Mouse (Mus musculus) neural tube, embryonic 10.5 days (tissue): ENCODE data around the gene Mrps12.

Source experiments
- DNase-seq: peaks from one replicate; pipeline ENCODE4 v3.0.0-alpha.2; 2017; ENCODE audit warnings: low spot score; ENCODE audit errors: extremely low spot score

Gene Mrps12

DNA sequence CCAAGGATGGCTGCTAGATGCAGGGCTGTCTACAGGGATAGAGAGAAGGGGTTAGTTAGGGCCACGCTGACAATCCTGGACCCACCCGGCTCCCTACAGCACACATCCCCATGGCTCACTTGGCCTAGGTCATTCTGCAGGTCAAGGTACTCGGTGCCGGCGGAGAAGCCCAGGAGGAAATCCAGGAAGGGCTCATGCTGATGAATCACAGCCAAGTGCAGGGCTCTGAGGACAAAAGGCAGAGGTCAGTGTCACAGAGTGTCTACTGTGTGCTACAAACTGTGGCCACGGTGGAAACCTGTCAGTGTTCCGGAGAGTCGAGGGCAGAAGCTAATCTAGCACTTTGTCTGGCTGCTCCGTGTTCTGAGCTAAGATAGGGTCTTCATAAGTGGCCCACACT, 20.3 kb upstream of the Mrps12 start:
- DNase-seq, result no peak

DNA sequence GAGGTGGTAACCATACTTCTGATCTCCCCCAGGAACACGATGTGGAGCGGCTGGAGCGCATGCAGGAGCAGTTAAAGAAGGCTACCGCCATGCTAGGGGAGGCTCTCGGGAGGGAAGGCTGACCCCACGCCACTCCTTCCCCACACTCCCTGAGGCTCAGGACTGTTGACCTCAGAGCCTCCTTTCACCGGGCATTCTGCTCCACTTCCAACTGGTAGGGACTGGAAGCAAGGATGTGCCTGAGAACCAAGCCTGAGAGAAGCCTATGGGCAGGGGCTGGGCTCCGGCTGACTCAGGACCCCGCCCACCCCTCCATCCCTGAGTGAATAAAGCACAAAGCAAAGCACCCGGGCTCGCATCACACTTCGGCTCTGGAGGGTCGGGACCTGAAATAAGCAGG, 17.0 kb upstream of the Mrps12 start:
- no peak for DNase-seq

DNA sequence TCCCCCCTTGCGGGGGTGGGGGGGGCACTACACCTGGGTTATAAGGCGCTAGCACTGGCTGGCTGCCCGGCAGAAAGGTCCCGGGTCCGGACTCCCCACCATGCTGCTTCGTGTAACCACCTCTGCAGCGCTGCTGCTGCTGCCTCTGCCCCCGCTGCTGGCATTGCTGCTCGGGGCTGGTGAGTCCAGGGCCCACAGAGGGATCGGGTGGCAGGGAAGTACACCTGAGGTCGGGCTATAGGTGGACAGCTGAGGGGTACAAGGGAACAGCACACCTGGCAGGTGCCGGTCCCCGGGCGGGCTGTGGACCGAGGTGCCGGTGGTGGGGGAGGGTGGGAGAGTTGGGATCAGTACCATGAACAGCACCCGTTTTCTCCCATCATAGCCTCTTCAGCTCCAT, 14.5 kb upstream of the Mrps12 start, which contains the start of gene Ccer2:
Ccer2 (plus strand) TSS at position 96 of the 400 bp plus-strand sequence.
- DNase-seq, result peak; percentile 24

DNA sequence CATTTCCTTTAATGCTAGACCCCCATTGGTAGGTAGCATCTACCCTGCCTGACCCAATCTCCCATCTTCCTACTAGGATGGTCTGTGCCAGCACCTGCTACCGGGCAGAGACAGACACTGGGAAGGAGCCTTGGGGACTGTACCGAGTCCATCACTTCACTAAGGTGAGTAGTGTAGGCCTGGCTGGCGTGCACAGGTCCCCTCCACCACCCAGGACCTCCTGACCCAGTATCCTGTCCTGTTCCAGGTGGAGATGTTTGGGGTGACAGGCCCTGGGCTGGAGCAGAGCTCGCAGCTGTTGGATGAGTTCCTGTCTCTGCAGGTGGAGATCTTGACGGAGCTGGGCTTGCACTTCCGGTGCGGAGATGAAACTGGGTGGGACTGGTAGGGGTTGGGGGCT, 8.3 kb upstream of the Mrps12 start:
- DNase-seq, result no peak

DNA sequence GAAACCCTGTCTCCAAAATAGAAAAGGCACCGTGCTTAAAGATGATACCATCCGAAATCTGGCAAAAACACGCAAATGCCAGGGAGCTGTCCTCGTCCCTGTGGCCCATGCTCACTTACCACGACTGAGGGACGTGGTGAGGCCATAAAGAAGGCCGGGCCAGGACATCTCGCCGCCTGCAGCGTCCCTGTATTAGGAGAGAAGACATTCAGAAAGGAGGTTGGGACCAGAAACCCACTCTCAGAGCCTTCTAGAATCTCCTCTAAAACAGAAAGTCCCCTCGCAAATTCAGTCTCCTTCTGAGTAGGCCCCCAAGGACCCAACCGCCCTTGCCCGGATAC, 282 bp downstream of the Mrps12 start:
- no peak for DNase-seq

DNA sequence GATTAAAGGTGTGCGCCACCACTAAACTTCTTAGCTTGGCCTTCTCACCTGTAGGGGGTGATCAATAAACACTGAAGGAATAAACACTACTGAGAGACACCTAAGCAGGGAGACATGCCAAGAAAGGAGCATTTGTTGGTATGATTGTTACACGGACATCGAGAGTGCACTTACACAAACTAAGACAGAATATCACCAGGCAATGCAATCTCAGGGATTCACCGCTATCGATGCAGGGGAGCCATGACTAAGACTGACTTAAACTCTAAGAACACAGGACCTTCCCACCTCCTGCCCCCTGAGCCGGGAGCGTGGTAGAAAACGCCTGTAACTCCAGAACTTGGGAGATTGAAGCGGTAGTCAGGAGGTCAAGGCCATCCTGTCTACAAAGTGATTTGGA, 671 bp downstream of the Mrps12 start:
- no peak for DNase-seq

DNA sequence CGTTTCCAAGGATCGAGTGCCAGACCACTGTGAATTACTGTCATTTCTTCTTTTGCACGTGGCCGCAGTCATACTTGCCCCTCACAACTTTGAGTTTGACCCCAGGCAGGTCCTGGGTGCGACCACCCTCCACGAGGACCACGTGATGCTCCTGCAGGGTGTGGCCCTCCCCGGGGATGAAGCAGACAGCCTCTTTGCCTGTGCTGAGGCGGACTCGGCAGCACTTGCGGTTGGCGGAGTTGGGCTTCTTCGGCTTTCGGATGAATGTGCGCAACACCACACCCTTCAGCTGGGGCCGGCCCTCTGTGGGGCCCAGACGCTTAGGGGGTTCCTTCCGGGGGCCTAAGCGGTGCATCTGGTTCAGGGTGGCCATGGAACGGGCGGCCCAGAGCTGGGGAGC, 1.8 kb downstream of the Mrps12 start:
- no peak for DNase-seq

DNA sequence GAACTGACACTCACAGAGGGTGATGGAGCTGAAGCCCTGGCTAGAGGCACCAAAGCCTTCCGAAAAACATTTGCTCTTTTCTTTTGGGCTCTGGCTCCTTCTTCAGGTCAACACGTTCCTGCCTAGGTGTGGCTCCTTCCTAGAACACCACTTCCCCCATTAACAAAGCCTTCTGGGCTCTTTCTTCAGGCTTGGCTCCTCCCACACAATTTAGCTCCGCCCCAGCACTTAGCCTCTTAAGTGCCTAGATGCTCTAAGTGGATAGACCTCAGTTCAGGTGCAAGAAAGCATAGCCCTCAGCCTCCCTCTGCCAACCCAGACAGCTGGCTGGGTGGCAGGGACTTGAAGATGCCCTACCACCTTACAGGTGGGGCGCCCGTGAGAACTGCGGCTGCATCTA, 5.9 kb downstream of the Mrps12 start:
- DNase-seq, result no peak

DNA sequence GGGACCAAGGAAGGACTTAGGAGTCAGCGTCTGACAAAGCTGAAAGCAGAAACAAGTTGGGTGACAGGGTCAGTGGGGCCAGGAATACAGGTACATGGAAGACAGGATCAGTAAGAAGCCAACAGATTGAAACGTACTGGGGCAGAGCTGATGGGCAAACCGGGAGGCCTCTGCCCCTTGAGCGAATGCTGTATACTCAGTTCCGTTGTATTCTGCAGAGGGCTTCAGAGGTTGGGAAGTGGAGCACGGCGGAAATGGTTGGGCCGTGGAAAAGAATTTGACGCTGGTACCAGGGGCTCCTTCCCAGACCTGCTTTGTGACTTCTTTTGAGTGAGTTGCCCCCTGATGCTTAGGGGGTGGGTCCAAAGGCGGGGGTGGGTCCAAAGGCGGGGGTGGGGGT, 8.4 kb downstream of the Mrps12 start:
- DNase-seq, result no peak

DNA sequence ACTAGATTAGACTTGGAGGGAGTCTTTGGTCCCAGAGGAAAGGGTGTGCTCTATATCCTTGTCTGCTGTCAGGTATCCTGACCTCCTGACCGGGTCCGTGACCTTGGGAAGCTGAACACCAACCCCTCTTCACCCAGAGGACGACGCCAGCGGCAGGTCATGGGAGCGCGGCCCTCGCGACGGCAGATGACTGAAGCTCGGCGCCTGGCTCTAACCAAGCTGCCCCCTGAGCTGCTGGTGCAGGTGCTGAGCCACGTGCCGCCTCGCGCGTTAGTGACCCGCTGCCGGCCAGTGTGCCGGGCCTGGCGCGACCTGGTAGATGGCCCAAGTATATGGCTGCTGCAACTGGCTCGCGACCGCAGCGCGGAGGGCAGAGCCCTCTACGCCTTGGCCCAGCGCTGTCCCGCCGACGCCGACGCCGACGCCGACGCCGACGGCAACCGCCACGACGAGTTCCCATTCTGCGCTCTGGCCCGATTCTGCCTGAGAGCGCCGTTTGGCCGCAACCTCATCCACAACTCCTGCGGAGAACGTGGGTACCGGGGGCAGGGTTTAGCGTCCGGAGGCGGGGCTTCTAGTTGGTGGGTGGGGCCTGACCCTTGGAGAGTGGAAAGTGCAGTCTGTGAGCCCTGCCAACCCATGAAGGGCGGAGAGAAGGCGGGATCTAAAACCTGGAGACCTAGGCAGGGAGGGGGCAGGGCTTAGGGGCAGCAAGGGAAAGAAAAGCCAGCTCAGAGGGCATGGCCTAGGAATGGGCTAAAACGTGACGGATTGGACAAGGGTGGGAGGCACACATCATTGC, 9.1 kb downstream of the Mrps12 start:
- peak; percentile 82 for DNase-seq

DNA sequence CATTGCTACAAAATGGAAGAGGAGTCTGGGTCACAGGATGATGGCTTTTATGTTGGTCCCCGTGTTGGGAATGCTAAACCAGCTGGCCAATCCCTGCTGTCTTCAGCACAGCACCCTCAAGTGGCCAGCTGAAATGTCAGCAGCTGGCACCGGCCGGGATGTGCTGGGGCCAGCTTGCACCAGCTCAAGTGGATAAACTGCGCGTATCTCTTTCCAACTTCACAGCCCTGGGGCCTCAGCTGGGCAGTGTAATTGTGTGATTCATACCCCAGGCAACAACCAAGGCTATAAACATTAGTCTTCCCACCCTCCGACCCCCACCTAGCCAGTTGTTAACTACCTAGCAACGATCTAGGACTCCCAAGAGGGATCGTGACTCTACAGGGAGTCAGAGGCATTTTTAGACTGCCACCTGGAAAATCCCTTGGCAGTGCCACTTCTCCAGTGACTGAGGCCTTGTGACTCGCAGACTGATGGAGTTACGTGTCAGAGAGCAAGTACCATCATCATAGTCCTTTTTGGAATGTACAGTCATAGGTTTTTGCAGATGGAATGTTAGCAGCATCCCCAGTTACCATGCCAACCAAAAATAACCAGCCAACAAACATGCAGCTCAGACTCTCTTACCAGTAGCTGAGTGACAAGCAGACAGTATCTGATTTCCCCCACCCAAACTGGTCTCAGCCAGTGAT, 13.8 kb downstream of the Mrps12 start:
- no peak for DNase-seq

DNA sequence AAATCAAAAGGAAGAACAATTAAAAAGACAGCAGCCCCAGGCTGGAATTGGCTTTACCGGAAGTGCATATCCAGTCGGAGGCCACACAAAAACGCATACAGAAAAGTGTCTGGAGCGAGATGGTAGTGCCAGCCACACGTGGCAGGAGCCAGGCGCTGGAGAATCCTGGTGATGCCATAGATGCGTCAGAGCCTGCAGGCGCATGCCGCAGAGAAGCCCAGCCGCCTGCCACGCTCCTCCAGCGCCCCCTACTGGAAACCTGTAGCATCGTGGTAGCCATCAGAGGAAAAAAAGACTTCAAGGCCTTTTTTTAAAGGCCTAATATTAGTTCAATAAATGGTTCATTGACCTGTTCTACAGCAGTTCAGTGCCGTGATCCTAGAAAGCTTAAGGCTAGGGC, 15.0 kb downstream of the Mrps12 start:
- peak; percentile 79 for DNase-seq

DNA sequence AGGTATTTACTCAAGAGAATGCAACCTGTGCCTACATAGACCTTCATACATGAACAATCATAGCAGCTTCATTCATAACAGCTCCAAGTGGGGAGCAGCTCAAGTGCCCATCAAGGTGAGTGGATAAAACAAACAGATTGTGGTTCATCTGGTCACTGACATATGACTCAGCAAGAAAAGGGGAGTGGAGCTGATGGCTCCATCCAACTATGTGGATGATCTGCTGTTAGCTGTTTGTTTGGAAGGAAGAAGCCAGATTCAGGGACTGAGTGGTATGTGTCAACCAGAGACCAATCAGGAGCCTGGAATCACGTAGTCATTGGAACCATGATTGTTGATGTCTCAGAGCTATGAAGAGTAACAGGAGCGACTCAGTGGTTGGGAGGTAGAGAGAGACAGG, 17.0 kb downstream of the Mrps12 start:
- no peak for DNase-seq

DNA sequence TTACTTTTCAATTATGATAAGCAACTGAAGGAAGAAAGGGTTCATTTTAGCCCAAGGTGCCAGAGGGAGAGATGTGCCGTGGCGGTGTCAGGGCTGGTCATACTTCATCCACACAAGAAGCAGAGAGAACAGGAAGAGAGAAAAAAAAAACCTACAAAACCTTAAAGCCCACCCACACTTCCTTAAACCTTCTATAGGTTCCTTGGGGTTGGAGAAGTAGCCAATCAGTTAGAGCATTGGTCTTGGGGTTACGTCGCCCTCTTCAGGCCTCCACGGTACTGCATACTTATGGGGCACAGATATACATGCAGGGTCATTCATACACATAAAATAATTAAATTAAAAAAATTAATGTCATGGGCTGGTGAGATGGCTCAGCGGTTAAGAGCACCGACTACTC, 19.5 kb downstream of the Mrps12 start:
- no peak for DNase-seq

DNA sequence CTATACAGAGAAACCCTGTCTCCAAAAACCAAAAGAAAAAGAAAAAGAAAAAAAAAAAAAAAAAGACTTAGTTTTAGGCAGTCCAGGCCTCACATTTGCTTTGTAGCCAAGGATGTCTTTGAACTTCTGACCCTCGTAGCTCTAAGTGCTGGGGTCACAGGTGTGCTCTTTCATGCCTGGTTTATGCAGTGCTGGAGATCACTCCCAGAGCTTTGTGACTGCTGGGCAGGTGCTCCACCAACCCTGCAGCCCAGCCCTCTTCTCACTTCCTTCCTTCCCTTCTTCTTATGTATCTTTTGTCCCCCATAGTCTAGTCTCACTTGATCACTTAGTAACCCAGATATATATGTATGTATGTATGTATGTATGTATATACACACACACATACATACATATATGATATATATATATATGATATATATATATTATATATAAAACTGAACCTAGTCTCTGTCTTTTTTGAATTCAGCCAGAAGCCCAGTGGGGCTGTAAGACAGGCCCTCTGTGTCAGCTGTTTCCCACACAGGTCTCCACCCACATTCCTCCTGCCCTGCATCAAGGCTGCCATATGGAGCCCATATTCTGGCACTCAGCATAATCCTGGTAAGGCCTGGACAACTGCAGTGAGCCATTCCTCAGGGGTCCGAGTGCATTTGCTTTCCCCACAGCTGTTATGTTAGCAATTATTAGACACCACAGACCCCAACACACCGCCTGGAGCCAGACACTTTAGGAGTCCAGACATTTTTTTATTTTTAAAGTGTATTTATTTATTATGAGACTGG, 20.7 kb downstream of the Mrps12 start:
- no peak for DNase-seq

DNA sequence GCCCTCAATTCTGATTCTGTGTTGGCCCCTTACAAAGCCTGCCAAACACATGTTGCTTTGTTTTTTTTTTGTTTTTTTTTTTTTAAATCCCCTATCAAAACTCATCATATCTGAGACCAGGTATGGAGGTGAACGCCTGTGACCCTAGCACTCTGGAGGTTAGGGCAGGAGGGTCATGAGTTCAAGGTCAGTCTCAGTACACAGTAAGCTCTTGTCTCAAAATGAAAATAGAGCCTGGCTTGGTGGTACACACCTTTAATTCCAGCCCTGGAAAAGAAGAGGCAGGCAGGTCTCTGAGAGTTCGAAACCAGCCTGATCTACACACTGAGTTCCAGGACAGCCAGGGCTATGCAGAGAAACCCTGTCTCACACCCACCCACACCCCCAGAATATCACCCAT, 22.0 kb downstream of the Mrps12 start:
- DNase-seq, result no peak

DNA sequence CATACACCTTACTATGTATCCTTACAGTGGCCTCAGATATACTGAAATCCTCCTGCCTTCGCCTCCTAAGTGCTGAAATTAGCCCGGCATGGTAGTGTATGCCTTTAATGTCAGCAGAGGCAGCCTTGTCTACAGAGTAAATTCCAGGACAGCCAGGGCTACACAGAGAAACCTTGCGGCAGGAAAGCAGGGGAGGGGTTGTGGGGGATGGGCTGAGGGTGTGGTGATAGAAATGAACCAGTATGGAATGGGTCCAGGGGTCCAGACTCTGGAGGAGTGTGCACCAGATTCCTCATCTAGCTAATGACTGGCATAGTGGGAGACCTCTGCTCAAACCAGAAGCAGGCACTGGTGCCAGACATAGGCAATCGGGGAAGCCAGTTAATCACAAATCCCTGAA, 22.5 kb downstream of the Mrps12 start:
- no peak for DNase-seq

DNA sequence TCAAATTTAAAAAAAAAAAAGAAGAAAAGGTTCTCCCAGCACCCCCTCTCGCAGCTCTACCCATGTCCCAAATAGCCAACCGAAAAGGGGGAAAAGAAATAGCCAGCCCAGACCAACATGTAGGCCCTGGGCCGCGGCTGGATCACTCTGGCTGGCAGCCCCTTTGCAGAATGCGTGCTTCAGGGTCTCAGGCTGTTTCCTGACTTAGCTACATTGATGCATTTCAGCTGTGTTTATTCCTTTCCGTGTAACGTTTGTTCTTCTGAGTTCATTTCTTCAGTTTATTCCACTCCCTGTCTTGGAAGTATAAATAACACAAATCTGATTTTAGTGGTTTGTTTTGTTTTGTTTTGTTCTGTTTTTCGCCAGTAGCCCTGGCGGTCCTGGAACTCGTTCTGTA, 23.9 kb downstream of the Mrps12 start:
- DNase-seq, result no peak

DNA sequence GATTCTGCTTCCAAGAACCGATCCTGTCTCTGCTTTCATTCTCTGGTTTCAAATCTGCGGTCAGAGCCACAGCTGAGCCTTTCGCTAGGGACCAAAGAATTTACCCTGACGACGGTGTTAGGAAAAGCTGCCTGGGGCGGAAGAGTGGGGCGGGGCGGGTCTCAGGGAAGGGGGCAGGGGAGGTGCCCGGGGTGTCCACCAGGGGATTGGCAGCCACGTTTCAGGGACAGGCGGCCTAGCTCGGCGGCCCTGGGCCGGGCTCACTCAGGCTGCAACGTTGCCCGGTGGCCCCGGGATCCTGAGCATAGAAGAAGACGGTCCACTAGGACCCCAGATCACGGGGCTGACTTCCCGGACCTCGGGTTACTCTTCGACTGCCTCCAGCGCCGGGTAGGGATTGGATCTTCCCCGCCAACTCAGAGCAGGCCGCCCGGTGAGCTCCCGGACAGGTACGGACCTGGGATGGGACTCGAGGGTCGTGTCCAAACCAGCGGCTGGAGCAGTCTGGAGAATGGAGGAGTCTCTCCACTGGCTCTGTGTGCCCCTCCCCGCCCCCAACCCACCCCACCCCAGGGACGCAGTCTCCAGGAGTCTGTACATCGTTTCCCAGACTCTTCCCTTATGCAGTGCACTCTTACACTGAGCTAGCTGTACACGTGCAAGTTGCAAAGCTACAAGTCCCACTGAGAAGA, 24.9 kb downstream of the Mrps12 start, which contains the start of gene Fbxo17:
Fbxo17 (plus strand) TSS at position 215 of the 692 bp plus-strand sequence.
- peak; percentile 73 for DNase-seq

DNA sequence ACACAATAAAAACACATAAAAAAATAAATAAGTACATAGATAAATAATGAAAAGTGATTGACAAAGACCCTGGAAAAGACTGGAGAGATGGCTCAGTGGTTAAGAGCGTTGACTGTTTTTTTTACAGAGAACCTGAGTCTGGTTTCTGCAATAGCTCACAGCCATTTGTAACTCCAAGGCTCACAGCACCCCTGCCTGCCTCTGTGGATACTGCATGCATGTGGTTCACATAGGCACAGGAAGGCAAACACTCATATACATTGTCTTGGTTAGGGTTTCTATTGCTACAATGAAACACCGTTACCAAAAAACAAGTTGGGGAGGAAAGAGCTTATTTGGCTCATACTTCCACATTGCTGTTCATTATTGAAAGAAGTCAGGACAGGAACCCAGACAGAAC, 26.0 kb downstream of the Mrps12 start:
- DNase-seq, result no peak

DNA sequence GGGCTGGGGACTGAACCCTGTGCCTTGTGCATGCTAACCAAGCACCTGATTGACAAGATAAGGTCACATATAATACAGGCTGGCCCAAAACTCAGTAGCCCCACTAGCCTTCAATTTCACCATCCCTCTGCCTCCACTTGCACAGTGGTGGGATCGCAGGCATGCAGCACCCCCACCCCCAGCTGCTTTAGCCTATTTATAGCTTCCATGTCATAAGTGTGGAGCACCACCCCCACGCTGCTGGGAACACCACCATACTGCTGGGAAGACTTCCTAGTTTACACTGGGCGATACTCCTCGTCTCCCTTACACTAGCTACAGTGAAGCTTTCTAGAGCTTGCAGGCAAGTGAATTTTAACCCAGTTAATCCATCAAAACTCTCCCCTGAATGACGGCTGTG, 27.0 kb downstream of the Mrps12 start:
- DNase-seq, result no peak

DNA sequence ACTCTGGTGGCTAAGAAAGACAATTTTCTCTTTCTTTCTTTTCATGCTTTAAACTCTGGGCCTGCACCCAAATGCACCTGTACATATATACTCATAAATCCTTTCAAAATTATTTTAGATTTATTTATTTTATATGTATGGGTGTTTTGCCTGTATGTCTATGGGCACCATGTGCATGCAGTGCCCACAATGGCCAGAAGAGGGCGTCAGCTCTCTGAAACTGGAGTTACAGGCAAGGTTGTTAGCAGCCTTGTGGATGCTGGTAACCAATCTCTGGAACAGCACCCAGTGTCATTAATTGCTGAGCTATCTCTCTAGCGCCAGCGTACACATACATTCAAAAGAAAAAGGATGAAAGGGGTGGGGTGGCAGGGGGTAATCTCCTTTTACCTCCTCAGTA, 30.7 kb downstream of the Mrps12 start:
- no peak for DNase-seq
